Mouse (Mus musculus) ES-E14 (cell line): ENCODE measurements around the gene Dennd4a. TPM values are rescaled to one million over a fixed set of nuclear protein-coding genes. Genes with fewer than 3 reads are reported as not detected.

Source experiments
- DNase-seq: peaks from one replicate; pipeline ENCODE4 v3.0.0-alpha.2; 2013; ENCODE audit warnings: low read depth, low spot score
- H3K27ac ChIP-seq: 2 replicates; pipeline ENCODE4 v1.5.1; 2012; ENCODE audit warnings: low read depth, mild to moderate bottlenecking, low read length, moderate library complexity, mixed read lengths; ENCODE audit not compliant: poor library complexity, insufficient read depth, severe bottlenecking
- H3K36me3 ChIP-seq: 2 replicates; pipeline ENCODE4 v1.6.1; 2012; ENCODE audit warnings: mild to moderate bottlenecking, low read length, moderate library complexity, mixed read lengths; ENCODE audit not compliant: control insufficient read depth, poor library complexity, insufficient read depth, severe bottlenecking
- H3K4me1 ChIP-seq, 2 experiments: fragments of 150-350 bp in 1 of 2; sonication (generic) in 1 of 2; 2 replicates each; pipeline ENCODE4 v1.6.1; 2012; ENCODE audit warnings: low read length in 2 of 2, mild to moderate bottlenecking in 1 of 2, mixed read lengths in 1 of 2; ENCODE audit not compliant: control insufficient read depth in 2 of 2, insufficient read depth in 2 of 2, poor library complexity in 1 of 2
- H3K4me3 ChIP-seq, 2 experiments: fragments of 150-350 bp in 1 of 2; sonication (generic) in 1 of 2; 2 replicates each; pipeline ENCODE4 v1.5.1; 2012; ENCODE audit warnings: low read length in 2 of 2, low read depth in 1 of 2, mild to moderate bottlenecking in 1 of 2, mixed read lengths in 1 of 2; ENCODE audit not compliant: insufficient read depth in 1 of 2, poor library complexity in 1 of 2, severe bottlenecking in 1 of 2
- H3K9ac ChIP-seq: 2 replicates; pipeline ENCODE4 v1.6.1; 2012; ENCODE audit warnings: low read depth, mild to moderate bottlenecking, low read length, mixed read lengths; ENCODE audit not compliant: poor library complexity, insufficient read depth, severe bottlenecking
- H3K9me3 ChIP-seq: fragments of 150-350 bp; sonication (generic); 2 replicates; pipeline ENCODE4 v1.6.1; 2012; ENCODE audit warnings: low read depth, mild to moderate bottlenecking, low read length; ENCODE audit not compliant: control insufficient read depth, insufficient read depth
- CHD2 ChIP-seq: IDR thresholded peaks from 2 replicates; pipeline ENCODE4 v1.6.1; 2014; ENCODE audit warnings: mild to moderate bottlenecking, low read depth, low read length, inconsistent platforms
- HCFC1 ChIP-seq: IDR thresholded peaks from 2 replicates; pipeline ENCODE4 v1.6.1; 2012; ENCODE audit warnings: low read length, inconsistent platforms, borderline replicate concordance; ENCODE audit not compliant: insufficient read depth
- MAFK ChIP-seq: IDR thresholded peaks from 2 replicates; pipeline ENCODE4 v1.6.1; 2014; ENCODE audit warnings: mild to moderate bottlenecking, low read depth, low read length, inconsistent platforms; ENCODE audit not compliant: insufficient read depth
- ZC3H11A ChIP-seq: IDR thresholded peaks from 2 replicates; pipeline ENCODE4 v1.6.1; 2012; ENCODE audit warnings: low read depth, mild to moderate bottlenecking, inconsistent platforms, low read length, borderline replicate concordance
- ZNF384 ChIP-seq: IDR thresholded peaks from 2 replicates; pipeline ENCODE4 v1.6.1; 2012; ENCODE audit warnings: low read depth, low read length, inconsistent platforms
- in situ Hi-C, 2 experiments: fragments of 600-800 bp; cut with MboI; formaldehyde crosslinking; loops; one replicate each; pipeline ENCODE4 v1.15.1; 2025; ENCODE audit warnings: low sequenced_read_pairs in 2 of 2, inconsistent platforms in 1 of 2; ENCODE audit not compliant: unreplicated experiment in 2 of 2
- total RNA-seq: library from RNA; depleted of rRNA; stranded (reverse); fragments of 300-350 nt; gene quantifications from 2 replicates; pipeline ENCODE4 v1.2.3, GENCODE M21; 2012

The Dennd4a gene
- total RNA-seq, 1 experiment = 3.7 TPM

DNA sequence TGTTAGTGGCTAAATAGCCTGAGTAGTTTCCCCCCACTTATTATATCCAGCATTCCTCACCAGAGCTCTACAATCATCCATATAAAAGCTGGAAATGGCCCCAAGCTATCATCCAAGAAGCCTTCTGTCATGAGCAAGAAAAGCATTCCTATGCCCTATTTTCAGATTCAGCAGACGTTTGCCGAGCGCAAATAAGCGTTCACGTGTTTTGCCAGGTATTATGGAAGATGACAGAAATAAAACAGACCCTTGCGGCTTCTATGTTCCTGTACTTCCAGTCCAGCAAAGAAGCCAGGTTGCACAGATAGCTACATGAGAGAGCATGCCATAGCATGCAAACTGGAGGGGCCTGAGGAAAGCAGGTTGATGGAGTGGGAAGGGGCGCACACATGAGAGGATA, 23.1 kb upstream of the Dennd4a start:
- in situ Hi-C loops = no loop called here
- no peak for TF ChIP-seq MAFK
- no peak for TF ChIP-seq ZNF384
- TF ChIP-seq CHD2 = no peak
- TF ChIP-seq ZC3H11A = no peak
- TF ChIP-seq HCFC1 = no peak
- H3K4me3 ChIP-seq = no peak overlapping the region

DNA sequence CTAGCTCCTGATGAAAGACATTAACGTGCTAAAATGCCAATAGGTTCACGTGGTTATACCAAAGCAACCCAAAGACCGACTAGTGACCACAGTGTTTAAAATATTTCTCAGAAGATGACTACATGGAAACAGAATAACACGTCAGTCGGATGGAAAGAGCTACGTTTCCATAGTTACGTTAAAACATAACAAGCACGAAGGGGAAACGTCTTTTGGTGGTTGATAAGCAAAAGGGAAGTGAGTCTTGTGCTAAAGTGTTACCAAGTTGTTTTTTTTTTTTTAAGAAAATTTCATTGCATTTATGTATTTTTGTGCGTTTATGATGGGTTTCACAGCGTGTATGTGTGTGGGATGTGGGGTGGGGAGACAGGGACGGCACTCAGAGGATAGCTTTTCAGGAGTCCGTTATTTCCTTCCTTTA, 21.8 kb upstream of the Dennd4a start:
- Histone ChIP-seq H3K9ac (no peak overlapping the region), H3K9me3 (no peaks in the 10 kb centered on the region), H3K36me3 (no peaks in the 10 kb centered on the region), H3K4me1 (no peaks in the 10 kb centered on the region), H3K4me3 (no peak overlapping the region), H3K27ac (no peak overlapping the region)
- no peak for DNase-seq
- no peak for TF ChIP-seq HCFC1
- no peak for TF ChIP-seq MAFK
- no peak for TF ChIP-seq ZC3H11A
- TF ChIP-seq CHD2 = no peak
- no peak for TF ChIP-seq ZNF384
- in situ Hi-C loops = no loop called here

More for the DNA sequence above, 23.1 kb upstream of the Dennd4a start:
- no peak overlapping the region for H3K9ac ChIP-seq
- no peak overlapping the region for H3K27ac ChIP-seq
- H3K4me1 ChIP-seq = no peaks in the 10 kb centered on the region
- no peak for DNase-seq
- H3K36me3 ChIP-seq = no peaks in the 10 kb centered on the region
- no peaks in the 10 kb centered on the region for H3K9me3 ChIP-seq

DNA sequence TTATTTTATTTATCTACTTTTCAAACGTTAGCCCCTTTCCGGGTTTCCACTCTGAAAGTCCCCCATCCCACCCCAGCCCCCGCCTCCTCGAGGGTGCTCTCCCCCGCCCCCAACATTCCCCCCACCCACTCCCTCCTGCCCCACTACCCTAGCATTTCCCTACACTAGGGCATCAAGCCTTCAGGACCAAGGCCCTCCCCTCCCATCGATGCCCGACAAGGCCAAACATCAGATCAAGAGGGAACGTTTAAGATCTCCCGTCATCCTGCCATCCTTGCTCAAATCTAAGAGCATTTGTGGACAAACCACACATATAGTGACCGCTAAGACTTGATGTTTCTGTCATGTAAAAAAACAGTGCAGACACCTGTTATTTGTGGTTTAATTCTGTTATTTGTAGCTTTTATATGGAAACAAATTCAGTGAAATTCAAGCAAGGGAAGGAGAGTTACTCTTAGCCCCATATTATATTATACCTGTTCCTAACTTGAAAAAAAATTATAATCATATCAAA, 21.2 kb upstream of the Dennd4a start:
- H3K4me3 ChIP-seq = no peak overlapping the region
- H3K9me3 ChIP-seq = no peaks in the 10 kb centered on the region
- in situ Hi-C loops = no loop called here
- TF ChIP-seq HCFC1 (no peak), MAFK (no peak), CHD2 (no peak), ZNF384 (no peak), ZC3H11A (no peak)
- H3K36me3 ChIP-seq = no peaks in the 10 kb centered on the region
- H3K9ac ChIP-seq = no peak overlapping the region
- H3K4me1 ChIP-seq = no peaks in the 10 kb centered on the region
- no peak for DNase-seq
- H3K27ac ChIP-seq = no peak overlapping the region

DNA sequence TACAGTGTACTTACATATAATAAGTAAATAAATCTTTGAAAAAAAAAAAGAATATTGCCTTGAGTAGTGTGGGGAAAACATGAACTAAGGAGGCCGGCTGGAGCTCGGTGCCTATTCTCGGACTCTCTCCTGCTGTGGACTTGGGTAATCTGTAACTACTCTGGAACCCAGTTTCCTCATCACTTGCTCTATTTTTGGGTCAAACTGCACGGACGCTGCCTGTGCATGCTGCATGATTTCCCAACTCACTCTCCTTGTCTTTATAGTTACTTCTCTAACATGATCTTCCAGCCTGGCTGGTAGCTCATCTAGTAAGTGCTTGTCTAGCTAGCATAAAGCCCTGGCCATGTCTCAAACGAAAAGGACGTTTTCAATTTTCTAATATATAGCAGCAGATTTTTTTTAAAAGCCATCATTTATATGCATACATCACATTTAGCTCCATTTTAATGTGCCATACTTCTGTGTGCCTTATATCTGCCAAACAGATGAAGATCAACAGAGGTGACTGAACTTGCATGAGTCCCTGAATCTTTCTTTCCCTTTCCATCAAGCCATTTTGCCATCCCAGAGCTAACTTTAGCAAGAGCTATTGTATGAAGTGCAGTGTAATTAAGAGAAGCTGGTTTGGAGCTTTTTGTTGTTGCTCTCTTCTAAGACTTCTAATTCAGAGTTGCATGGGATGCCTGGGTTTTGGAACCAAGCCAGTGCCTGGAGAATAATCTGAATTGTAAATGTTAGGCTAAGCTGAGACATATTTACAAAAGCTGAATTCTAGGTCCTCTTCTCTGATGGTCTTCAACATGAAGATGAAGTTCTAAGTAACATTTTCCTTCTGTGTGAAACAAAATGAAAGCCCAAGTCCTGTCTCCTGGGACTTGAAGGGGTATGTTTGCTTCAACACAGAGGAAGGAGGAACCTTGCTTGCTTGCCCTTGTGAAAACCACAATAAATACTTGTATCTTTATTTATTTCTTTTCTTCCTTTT, 20.2 kb upstream of the Dennd4a start:
- no peak for TF ChIP-seq ZNF384
- TF ChIP-seq MAFK = no peak
- no peak for TF ChIP-seq ZC3H11A
- no peak for TF ChIP-seq HCFC1
- no peak for TF ChIP-seq CHD2
- in situ Hi-C loops = no loop called here
- Histone ChIP-seq H3K27ac (no peak overlapping the region), H3K36me3 (no peaks in the 10 kb centered on the region), H3K9ac (no peak overlapping the region), H3K4me1 (no peaks in the 10 kb centered on the region), H3K4me3 (no peak overlapping the region), H3K9me3 (no peaks in the 10 kb centered on the region)
- no peak for DNase-seq
